Mouse (Mus musculus): ENCODE data around the gene Orai1. TPM values are rescaled to one million over a fixed set of nuclear protein-coding genes. Genes with fewer than 3 reads are reported as not detected.

Gene Orai1
- polyA plus RNA-seq, 1 experiment = 36.7 TPM

GRCm38 (mm10) chr5:123021438-123021837 lies 6.6 kb downstream of the Orai1 start:
- H3K36me3 ChIP-seq (ENCODE audit: control insufficient read depth, insufficient read depth) = no peaks in the 10 kb centered on the region
- H3K4me3 ChIP-seq = no peak overlapping the region
- H3ac ChIP-seq (ENCODE audit: control insufficient read depth, insufficient read length) = no peak overlapping the region
- no peaks in the 10 kb centered on the region for H3K27me3 ChIP-seq (ENCODE audit: control insufficient read depth, insufficient read depth, insufficient read length)
- H3K79me2 ChIP-seq (ENCODE audit: control insufficient read depth, insufficient read depth) = peaks cover 32% of the 10 kb centered on the region
- TF ChIP-seq MYOG (IDR thresholded peaks at IDR 0.05; ENCODE audit: control insufficient read depth in 1 of 3, insufficient read depth in 1 of 3, insufficient read length in 2 of 3, low read depth in 2 of 3) (no peak), TCF3 (IDR thresholded peaks at IDR 0.05; ENCODE audit: insufficient read length, low read depth) (no peak), POLR2A (IDR thresholded peaks at IDR 0.05; ENCODE audit: insufficient read length, low read depth) (no peak)
- no peak overlapping the region for H3K4me2 ChIP-seq (ENCODE audit: low read depth)

GRCm38 (mm10) chr5:123023049-123023448 lies 8.2 kb downstream of the Orai1 start:
- no peak overlapping the region for H3K4me3 ChIP-seq
- peak overlapping the region; percentile 18 for H3K4me2 ChIP-seq (ENCODE audit: low read depth)
- no peaks in the 10 kb centered on the region for H3K36me3 ChIP-seq (ENCODE audit: control insufficient read depth, insufficient read depth)
- H3ac ChIP-seq (ENCODE audit: control insufficient read depth, insufficient read length) = no peak overlapping the region
- peaks cover 17% of the 10 kb centered on the region for H3K79me2 ChIP-seq (ENCODE audit: control insufficient read depth, insufficient read depth)
- TF ChIP-seq CEBPB (IDR thresholded peaks at IDR 0.05; ENCODE audit: insufficient read depth, poor library complexity, severe bottlenecking) = no peak
- no peaks in the 10 kb centered on the region for H3K27me3 ChIP-seq (ENCODE audit: control insufficient read depth, insufficient read depth, insufficient read length)

- Histone ChIP-seq H3K4me3 (no peak overlapping the region), H3K27me3 (ENCODE audit: control insufficient read depth, insufficient read depth, insufficient read length) (no peaks in the 10 kb centered on the region)
These were observed 9.4 kb downstream of the Orai1 start for GRCm38 (mm10) chr5:123024312-123024711.

GRCm38 (mm10) chr5:123024965-123025573 lies 10.2 kb downstream of the Orai1 start:
- no peaks in the 10 kb centered on the region for H3K27me3 ChIP-seq (ENCODE audit: control insufficient read depth, insufficient read depth, insufficient read length)
- H3K36me3 ChIP-seq (ENCODE audit: control insufficient read depth, insufficient read depth) = peaks cover 7% of the 10 kb centered on the region
- H3K79me2 ChIP-seq (ENCODE audit: control insufficient read depth, insufficient read depth) = peaks cover 4% of the 10 kb centered on the region
- TF ChIP-seq MAX (IDR thresholded peaks at IDR 0.05; ENCODE audit: low read depth) (no peak), E2F4 (IDR thresholded peaks at IDR 0.05; ENCODE audit: insufficient read depth) (no peak), MYOD1 (IDR thresholded peaks at IDR 0.05; ENCODE audit: control insufficient read depth in 1 of 3, insufficient read length in 2 of 3, low read depth in 2 of 3) (no peak), TCF12 (IDR thresholded peaks at IDR 0.05; ENCODE audit: insufficient read depth, poor library complexity, severe bottlenecking) (no peak), USF1 (IDR thresholded peaks at IDR 0.05; ENCODE audit: low read depth) (no peak), POLR2A (IDR thresholded peaks at IDR 0.05; ENCODE audit: insufficient read length, low read depth) (no peak), MYOG (IDR thresholded peaks at IDR 0.05; ENCODE audit: control insufficient read depth in 1 of 3, insufficient read depth in 1 of 3, insufficient read length in 2 of 3, low read depth in 2 of 3) (no peak), SRF (IDR thresholded peaks at IDR 0.05; ENCODE audit: control insufficient read depth, insufficient read length, low read depth) (no peak), TCF3 (IDR thresholded peaks at IDR 0.05; ENCODE audit: insufficient read length, low read depth) (no peak), REST (IDR thresholded peaks at IDR 0.05; ENCODE audit: insufficient read depth, insufficient read length) (no peak), CEBPB (IDR thresholded peaks at IDR 0.05; ENCODE audit: insufficient read depth, poor library complexity, severe bottlenecking) (no peak), POLR2AphosphoS2 (IDR thresholded peaks at IDR 0.05; ENCODE audit: insufficient read length, low read depth) (no peak)
- no peak overlapping the region for H3ac ChIP-seq (ENCODE audit: control insufficient read depth, insufficient read length)
- no peak overlapping the region for H3K4me2 ChIP-seq (ENCODE audit: low read depth)
- H3K4me3 ChIP-seq = no peak overlapping the region

More at GRCm38 (mm10) chr5:123024312-123024711, 9.4 kb downstream of the Orai1 start:
- Histone ChIP-seq H3ac (ENCODE audit: control insufficient read depth, insufficient read length) (no peak overlapping the region), H3K4me2 (ENCODE audit: low read depth) (no peak overlapping the region), H3K36me3 (ENCODE audit: control insufficient read depth, insufficient read depth) (no peaks in the 10 kb centered on the region), H3K79me2 (ENCODE audit: control insufficient read depth, insufficient read depth) (peaks cover 7% of the 10 kb centered on the region)
- TF ChIP-seq CEBPB (IDR thresholded peaks at IDR 0.05; ENCODE audit: insufficient read depth, poor library complexity, severe bottlenecking) (no peak), TCF12 (IDR thresholded peaks at IDR 0.05; ENCODE audit: insufficient read depth, poor library complexity, severe bottlenecking) (no peak), TCF3 (IDR thresholded peaks at IDR 0.05; ENCODE audit: insufficient read length, low read depth) (no peak), POLR2A (IDR thresholded peaks at IDR 0.05; ENCODE audit: insufficient read length, low read depth) (no peak), USF1 (IDR thresholded peaks at IDR 0.05; ENCODE audit: low read depth) (no peak), MYOD1 (IDR thresholded peaks at IDR 0.05; ENCODE audit: control insufficient read depth in 1 of 3, insufficient read length in 2 of 3, low read depth in 2 of 3) (no peak), MAX (IDR thresholded peaks at IDR 0.05; ENCODE audit: low read depth) (no peak)

GRCm38 (mm10) chr5:123026414-123026813 lies 11.5 kb downstream of the Orai1 start:
- Histone ChIP-seq H3ac (ENCODE audit: control insufficient read depth, insufficient read length) (no peak overlapping the region), H3K27me3 (ENCODE audit: control insufficient read depth, insufficient read depth, insufficient read length) (no peaks in the 10 kb centered on the region), H3K4me2 (ENCODE audit: low read depth) (no peak overlapping the region), H3K4me3 (no peak overlapping the region), H3K36me3 (ENCODE audit: control insufficient read depth, insufficient read depth) (peaks cover 7% of the 10 kb centered on the region), H3K79me2 (ENCODE audit: control insufficient read depth, insufficient read depth) (peaks cover 4% of the 10 kb centered on the region)
- no peak for TF ChIP-seq CEBPB (IDR thresholded peaks at IDR 0.05; ENCODE audit: insufficient read depth, poor library complexity, severe bottlenecking)
- TF ChIP-seq USF1 (IDR thresholded peaks at IDR 0.05; ENCODE audit: low read depth) = no peak
- no peak for TF ChIP-seq TCF12 (IDR thresholded peaks at IDR 0.05; ENCODE audit: insufficient read depth, poor library complexity, severe bottlenecking)
- TF ChIP-seq TCF3 (IDR thresholded peaks at IDR 0.05; ENCODE audit: insufficient read length, low read depth) = no peak
- no peak for TF ChIP-seq MYOG (IDR thresholded peaks at IDR 0.05; ENCODE audit: control insufficient read depth in 1 of 3, insufficient read depth in 1 of 3, insufficient read length in 2 of 3, low read depth in 2 of 3)
- TF ChIP-seq POLR2A (IDR thresholded peaks at IDR 0.05; ENCODE audit: insufficient read length, low read depth) = no peak
- no peak for TF ChIP-seq POLR2AphosphoS2 (IDR thresholded peaks at IDR 0.05; ENCODE audit: insufficient read length, low read depth)
- no peak for TF ChIP-seq REST (IDR thresholded peaks at IDR 0.05; ENCODE audit: insufficient read depth, insufficient read length)
- TF ChIP-seq E2F4 (IDR thresholded peaks at IDR 0.05; ENCODE audit: insufficient read depth) = no peak
- TF ChIP-seq SRF (IDR thresholded peaks at IDR 0.05; ENCODE audit: control insufficient read depth, insufficient read length, low read depth) = no peak
- TF ChIP-seq MYOD1 (IDR thresholded peaks at IDR 0.05; ENCODE audit: control insufficient read depth in 1 of 3, insufficient read length in 2 of 3, low read depth in 2 of 3) = no peak
- no peak for TF ChIP-seq MAX (IDR thresholded peaks at IDR 0.05; ENCODE audit: low read depth)

Measured in myocyte (in vitro differentiated cells).